Comparison of ENCODE assay signal across 20 mouse cellular contexts in the genomic region with DNA sequence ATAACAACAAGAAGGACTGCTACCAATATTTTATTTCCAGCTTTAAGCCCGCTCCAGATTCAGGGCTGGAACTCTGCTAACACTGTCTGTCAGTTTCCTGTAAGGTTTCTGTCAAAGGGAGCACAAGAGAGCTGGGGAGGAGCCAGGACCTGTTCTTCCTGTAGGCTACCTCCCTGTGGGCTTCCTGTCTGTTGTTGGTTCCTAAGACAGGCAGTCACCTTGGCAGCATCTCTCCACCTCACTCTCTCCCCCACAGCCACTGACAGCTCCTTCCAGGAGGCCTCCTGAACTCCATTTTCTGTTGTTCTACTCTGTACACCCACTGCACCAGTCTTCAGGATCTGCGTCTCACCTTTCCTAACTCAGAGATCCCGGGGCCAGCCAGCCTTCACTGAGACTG. TPM values are rescaled to one million over a fixed set of nuclear protein-coding genes. Genes with fewer than 3 reads are reported as not detected.
DNase-seq lines count a peak whose midpoint lies in the region; ATAC-seq and TF ChIP-seq lines count a peak whose summit lies in the region.
"Had no signal": no experiment of that assay in that cellular context is flagged by ENCODE, and none has a peak within 500 bp of the region (broad histone marks: within the 10 kb centered on the region; RNA-seq: fewer than 3 reads in every experiment).

No protein-coding gene starts in this region.

- peak; percentile 36 for DNase-seq in CD4-positive, CD25-positive, alpha-beta regulatory T cell, adult 2 months (ENCODE audit: low read depth, low spot score)
- peak; percentile 28 for DNase-seq in thymus, adult 2 months
- DNase-seq in left cerebral cortex, postnatal 36 days (ENCODE audit: low spot score in 2 of 2) = no peak
- no peak for DNase-seq in gastrocnemius, adult 18-20 months (ENCODE audit: low spot score)
- DNase-seq: adrenal gland, postnatal 25 days; cerebellum, adult 18-20 months; cerebellum, postnatal 36 days; gastrocnemius, adult 2 months; heart, adult 18-20 months; kidney, adult 2 months; kidney, postnatal 25 days; left cerebral cortex, postnatal 4 days; liver, postnatal 0 days; lung, postnatal 14 days had no signal

- H3K4me1 ChIP-seq in intestine, embryonic 15.5 days (replicated peaks) = 0 out of 2 replicates have a peak, but pooled peaks cover 3% of the 10 kb centered on the region
- H3K4me1 ChIP-seq in intestine, postnatal 0 days (replicated peaks; ENCODE audit: control insufficient read depth, insufficient read depth, low read length) = no peaks in the 10 kb centered on the region
- peaks cover 6% of the 10 kb centered on the region for H3K4me1 ChIP-seq in thymus, adult 2 months (replicated peaks; ENCODE audit: control insufficient read depth, insufficient read depth, low read length)
- H3K4me1 ChIP-seq: megakaryocyte, embryonic 14.5 days had no signal

- intact Hi-C loops in left cerebral cortex, postnatal 36 days (cut with DNase I) = no loop called here

- peak; percentile 43; the same call in 1 of the 2 replicates for ATAC-seq in intestine, embryonic 15.5 days
- no peak for ATAC-seq in intestine, postnatal 0 days
- peak; percentile 46 for ATAC-seq in activated CD4-positive, CD25-positive, alpha-beta regulatory T cell, adult 4 months
- ATAC-seq in inflammation-experienced regulatory T-cells, adult 6 months = no peak
- ATAC-seq: hindbrain, embryonic 16.5 days; liver, postnatal 0 days had no signal

- H3K9ac ChIP-seq in intestine, embryonic 15.5 days = no peak overlapping the region
- no peak overlapping the region for H3K9ac ChIP-seq in intestine, postnatal 0 days (ENCODE audit: low read depth, low read length)
- H3K9ac ChIP-seq: liver, postnatal 0 days had no signal

- no peaks in the 10 kb centered on the region for H3K36me3 ChIP-seq in intestine, embryonic 15.5 days
- no peaks in the 10 kb centered on the region for H3K36me3 ChIP-seq in intestine, postnatal 0 days (ENCODE audit: control insufficient read depth, insufficient read depth)
- no peaks in the 10 kb centered on the region for H3K36me3 ChIP-seq in thymus, adult 2 months (ENCODE audit: control insufficient read depth, insufficient read depth, low read length)

- H3K4me3 ChIP-seq in intestine, embryonic 15.5 days (replicated peaks) = no peak overlapping the region
- no peak overlapping the region for H3K4me3 ChIP-seq in intestine, postnatal 0 days (ENCODE audit: low read depth, low read length)
- H3K4me3 ChIP-seq in thymus, adult 2 months (ENCODE audit: control insufficient read depth, insufficient read depth, low read length) = no peak overlapping the region
- H3K4me3 ChIP-seq: gastrocnemius, adult 2 months; megakaryocyte, embryonic 14.5 days had no signal

- H3K9me3 ChIP-seq in intestine, embryonic 15.5 days = no peaks in the 10 kb centered on the region
- no peaks in the 10 kb centered on the region for H3K9me3 ChIP-seq in intestine, postnatal 0 days (ENCODE audit: control insufficient read depth)

- no peak overlapping the region for H3K4me2 ChIP-seq in intestine, embryonic 15.5 days (replicated peaks)
- H3K4me2 ChIP-seq in intestine, postnatal 0 days (replicated peaks; ENCODE audit: low read depth) = no peak overlapping the region

- TF ChIP-seq POLR2A in thymus, adult 2 months (IDR thresholded peaks at IDR 0.05; ENCODE audit: control insufficient read depth, extremely low read depth, insufficient read depth, low read length, poor library complexity) = no peak

- H3K27me3 ChIP-seq in intestine, embryonic 15.5 days (replicated peaks) = no peaks in the 10 kb centered on the region
- no peaks in the 10 kb centered on the region for H3K27me3 ChIP-seq in intestine, postnatal 0 days (replicated peaks; ENCODE audit: control insufficient read depth, insufficient read depth, low read length)
- H3K27me3 ChIP-seq in thymus, adult 2 months (ENCODE audit: control insufficient read depth, insufficient read depth, low read length) = no peaks in the 10 kb centered on the region
- H3K27me3 ChIP-seq: megakaryocyte, embryonic 14.5 days had no signal

- no peak overlapping the region for H3K27ac ChIP-seq in intestine, embryonic 15.5 days
- no peak overlapping the region for H3K27ac ChIP-seq in intestine, postnatal 0 days (ENCODE audit: low read depth, low read length)
- no peak overlapping the region for H3K27ac ChIP-seq in thymus, adult 2 months (ENCODE audit: control insufficient read depth, insufficient read depth, low read length)
- H3K27ac ChIP-seq: gastrocnemius, adult 2 months had no signal

- 68% methylated on average over 3 of the region's 3 CpGs for WGBS in intestine, embryonic 15.5 days
- 79% methylated on average over 3 of the region's 3 CpGs for WGBS in intestine, postnatal 0 days
- 67% methylated on average over 3 of the region's 3 CpGs for WGBS in thymus, adult 2 months

- no peak for TF ChIP-seq CTCF in intestine, postnatal 0 days (IDR thresholded peaks at IDR 0.05; ENCODE audit: low read depth)
- TF ChIP-seq CTCF in thymus, adult 2 months (IDR thresholded peaks at IDR 0.05; ENCODE audit: borderline replicate concordance, control insufficient read depth, extremely low read depth, insufficient read depth, low read length, poor library complexity) = no peak

RNA-seq across cellular contexts. Expression of a gene that starts 49.3 kb away (rescaled TPM):
- 53.6 and 60.8 TPM in 2 replicates for polyA plus RNA-seq in intestine, embryonic 15.5 days (2015; fragmentation: Nextera tagmentation; extraction: Ambion mirVana)
- polyA plus RNA-seq in intestine, postnatal 0 days (2015; fragmentation: Nextera tagmentation; extraction: Ambion mirVana) = 23.5 and 26.3 TPM in 2 replicates
- polyA plus RNA-seq in activated CD4-positive, CD25-positive, alpha-beta regulatory T cell, adult 4 months (2017; shearing (Covaris generic)) = 10 to 100 TPM in 1 of 2 experiments, 1 to 10 TPM in 1; 8.6 to 12.0 TPM
- polyA plus RNA-seq in thymus, adult 2 months (2012; rRNA removed) = 99.1 and 106 TPM in 2 replicates
- 100 to 1,000 TPM; 301 to 330 TPM for total RNA-seq in left cerebral cortex, postnatal 36 days (2021)
- 10 to 100 TPM in 2 of 3 experiments, 1 to 10 TPM in 1; 8.6 to 12.7 (median 10.9) TPM for polyA plus RNA-seq in inflammation-experienced regulatory T-cells, adult 6 months (2017; shearing (Covaris generic))
- total RNA-seq in gastrocnemius, adult 18-20 months (2021) = 10 to 100 TPM; 19.9 to 24.2 TPM

Comparison
In these comparisons a context has a peak if more than half of its experiments do, and no peak if none do; other contexts are left out.
1. ATAC-seq: peak in intestine, embryonic 15.5 days (single experiment) and activated CD4-positive, CD25-positive, alpha-beta regulatory T cell, adult 4 months (single experiment); none in intestine, postnatal 0 days (single experiment) and inflammation-experienced regulatory T-cells, adult 6 months (single experiment).
2. DNase-seq: peak in CD4-positive, CD25-positive, alpha-beta regulatory T cell, adult 2 months (single experiment) and thymus, adult 2 months (single experiment); none in left cerebral cortex, postnatal 36 days (0 of 2) and gastrocnemius, adult 18-20 months (single experiment).